Mouse (Mus musculus): ENCODE results near the gene Ahrr. TPM values are rescaled to one million over a fixed set of nuclear protein-coding genes. Genes with fewer than 3 reads are reported as not detected.

Ahrr gene
- polyA plus RNA-seq, 1 experiment from 2014 or later, result 1.5 TPM

Other genes starting within 250 kb of the Ahrr start
- 22.4 and 23.5 TPM in 2 replicates for gene Cep72, start 230.0 kb downstream of the Ahrr start, polyA plus RNA-seq (2014; fragmentation: Nextera tagmentation; extraction: Ambion mirVana)
- 0.03 TPM in 1 of 2 replicates, not detected in the other for gene Slc9a3, start 170.9 kb downstream of the Ahrr start, polyA plus RNA-seq (2014; fragmentation: Nextera tagmentation; extraction: Ambion mirVana)
- 69.4 and 71.2 TPM in 2 replicates for gene Exoc3, start 83.6 kb downstream of the Ahrr start, polyA plus RNA-seq (2014; fragmentation: Nextera tagmentation; extraction: Ambion mirVana)
- gene Pdcd6, start 25.2 kb upstream of the Ahrr start, polyA plus RNA-seq (2014; fragmentation: Nextera tagmentation; extraction: Ambion mirVana), result 116 and 125 TPM in 2 replicates
- gene Sdha, start 57.9 kb upstream of the Ahrr start, polyA plus RNA-seq (2014; fragmentation: Nextera tagmentation; extraction: Ambion mirVana), result 227 and 233 TPM in 2 replicates
- 58.2 and 61.9 TPM in 2 replicates for gene Ccdc127, start 58.0 kb upstream of the Ahrr start, polyA plus RNA-seq (2014; fragmentation: Nextera tagmentation; extraction: Ambion mirVana)
- gene Lrrc14b, start 71.7 kb upstream of the Ahrr start, polyA plus RNA-seq (2014; fragmentation: Nextera tagmentation; extraction: Ambion mirVana), result not detected in 2 replicates
- gene Zfp72, start 98.5 kb upstream of the Ahrr start, polyA plus RNA-seq (2014; fragmentation: Nextera tagmentation; extraction: Ambion mirVana), result 4.3 and 4.8 TPM in 2 replicates
- 82.1 and 82.3 TPM in 2 replicates for gene Ftl1-ps1, start 107.4 kb upstream of the Ahrr start, polyA plus RNA-seq (2014; fragmentation: Nextera tagmentation; extraction: Ambion mirVana)
- 22.8 and 23.7 TPM in 2 replicates for gene Zfp825, start 201.7 kb upstream of the Ahrr start, polyA plus RNA-seq (2014; fragmentation: Nextera tagmentation; extraction: Ambion mirVana)

Data from midbrain, embryonic 11.5 days (tissue).